Mouse (Mus musculus) left cerebral cortex, postnatal 36 days (tissue): ENCODE measurements around the gene Barhl1. TPM values are rescaled to one million over a fixed set of nuclear protein-coding genes. Genes with fewer than 3 reads are reported as not detected.

Experiments used
- DNase-seq, 2 experiments: peaks; one replicate each; pipeline ENCODE4 v3.0.0; 2021 to 2022; ENCODE audit warnings: low spot score in 2 of 2, mixed read lengths in 1 of 2
- intact Hi-C: fragments of 180-260 bp; cut with DNase I; formaldehyde crosslinking; loops from one replicate; pipeline ENCODE4 v1.15.1; 2025
- total RNA-seq, 2 experiments: library from RNA; stranded (reverse); gene quantifications; 2 replicates each; pipeline ENCODE4 v1.2.3; 2021

The Barhl1 gene
- not detected for total RNA-seq

DNA sequence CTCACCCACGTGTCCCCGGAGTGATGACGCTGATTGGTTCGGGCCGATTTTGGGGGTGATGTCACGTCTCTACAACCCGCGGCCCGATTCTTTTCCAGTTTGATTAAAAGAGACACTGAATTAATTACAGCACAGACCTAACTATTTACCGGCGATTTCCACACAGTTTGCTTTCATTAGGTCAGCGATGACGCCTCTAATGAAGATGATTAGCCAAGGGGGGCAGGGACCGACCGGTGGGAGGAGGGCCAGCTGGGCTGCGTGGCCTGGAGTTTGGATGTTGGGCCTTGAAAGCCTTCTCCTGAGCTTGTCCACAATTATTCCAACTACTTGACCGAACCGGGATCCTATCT, at the start of gene Barhl1:
TSS of gene Barhl1 (minus strand) at position 156 of the 353 bp plus-strand sequence.
- no peak for DNase-seq
- intact Hi-C loops: no loop called here

DNA sequence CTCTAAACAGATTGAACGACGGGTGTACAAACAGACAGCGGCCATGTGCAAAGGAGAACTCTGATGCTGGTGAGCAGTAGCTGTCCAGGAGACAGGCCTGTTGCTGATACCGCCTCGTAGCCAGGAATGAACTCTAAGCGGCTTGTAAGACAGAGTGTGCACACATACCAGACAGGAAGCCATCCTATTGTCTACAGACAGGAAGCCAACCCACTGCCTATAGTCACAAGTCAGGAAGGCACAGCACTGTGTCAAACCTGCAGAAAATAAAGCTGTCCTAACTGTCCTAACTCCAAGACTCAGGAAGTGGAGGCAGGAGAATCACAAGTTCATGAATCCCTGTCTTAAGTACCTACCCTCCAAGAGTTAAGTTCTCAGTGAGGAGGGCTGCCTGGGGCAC, 47.1 kb upstream of the Barhl1 start:
- no peak for DNase-seq
- intact Hi-C loops: no loop called here

- intact Hi-C loops: no loop called here
- DNase-seq: no peak
Observed at GRCm38 (mm10) chr2:28961636-28962035, 45.2 kb upstream of the Barhl1 start.

DNA sequence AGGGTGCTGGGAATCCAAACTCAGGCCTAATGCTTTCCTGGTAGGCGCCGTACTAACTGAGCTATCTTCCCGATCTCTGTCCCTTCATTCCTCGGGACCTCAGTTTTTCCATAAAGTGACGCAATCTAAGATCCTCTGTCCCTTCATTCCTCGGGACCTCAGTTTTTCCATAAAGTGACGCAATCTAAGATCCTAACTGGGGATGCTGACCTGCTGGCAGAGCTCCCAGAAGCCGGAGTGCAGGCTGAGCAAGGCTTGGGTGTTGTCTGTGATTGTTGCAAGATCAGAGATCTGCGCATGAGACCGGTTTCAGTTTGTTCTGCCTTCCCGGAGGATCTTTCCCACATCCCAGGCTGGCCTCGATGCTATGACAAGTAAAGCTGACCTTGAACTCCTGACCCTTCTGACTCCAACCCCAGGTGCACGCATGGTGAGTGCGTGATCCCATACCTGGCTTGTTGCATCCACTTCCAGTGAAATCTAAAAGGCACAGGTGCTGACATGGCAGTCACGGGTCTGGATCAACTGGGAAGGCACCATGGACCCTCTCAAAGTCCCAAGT, 44.6 kb upstream of the Barhl1 start:
- no peak for DNase-seq
- intact Hi-C loops: no loop called here

DNA sequence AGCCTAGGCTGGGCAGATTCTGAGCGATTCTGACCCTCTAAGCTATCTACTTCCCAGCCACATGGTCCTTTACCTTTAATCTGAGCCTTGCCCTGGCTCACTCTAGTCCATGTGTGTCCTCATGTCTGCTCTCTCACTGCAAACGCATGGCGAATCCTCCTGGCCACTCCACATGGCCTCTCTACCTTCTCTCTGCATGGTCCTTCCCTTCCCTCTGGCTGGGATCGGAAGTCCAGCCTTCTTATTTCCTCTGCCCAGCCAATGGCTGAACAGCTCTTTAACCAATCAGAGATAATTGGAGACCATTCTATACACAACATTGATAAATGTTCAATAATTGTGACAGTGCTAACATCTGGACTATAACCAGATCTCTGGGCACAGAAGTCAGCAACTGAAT, 40.4 kb upstream of the Barhl1 start:
- no peak for DNase-seq
- intact Hi-C loops: no loop called here

GRCm38 (mm10) chr2:28954595-28954994, 38.1 kb upstream of the Barhl1 start:
- intact Hi-C loops: no loop called here
- DNase-seq: no peak

DNA sequence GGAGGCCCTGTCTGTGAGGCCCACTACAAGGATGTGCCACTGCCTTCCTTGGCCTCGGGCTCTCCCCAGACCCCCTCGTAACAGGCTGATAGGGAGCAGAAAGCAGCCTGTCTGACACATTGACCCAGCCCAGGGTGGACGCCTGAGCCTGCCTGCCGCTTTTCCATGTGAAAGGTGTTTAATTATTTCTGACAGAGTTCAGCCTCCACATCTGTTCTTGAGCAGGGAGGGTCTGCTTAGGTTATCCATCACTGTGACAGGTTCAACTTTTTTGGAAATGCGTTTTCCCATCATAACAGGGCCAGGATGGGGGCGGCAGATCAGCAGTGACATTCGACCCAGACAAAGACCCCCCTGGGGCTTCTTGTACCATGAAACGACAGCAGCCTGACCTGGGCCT, 36.5 kb upstream of the Barhl1 start:
- intact Hi-C loops: no loop called here
- no peak for DNase-seq

DNA sequence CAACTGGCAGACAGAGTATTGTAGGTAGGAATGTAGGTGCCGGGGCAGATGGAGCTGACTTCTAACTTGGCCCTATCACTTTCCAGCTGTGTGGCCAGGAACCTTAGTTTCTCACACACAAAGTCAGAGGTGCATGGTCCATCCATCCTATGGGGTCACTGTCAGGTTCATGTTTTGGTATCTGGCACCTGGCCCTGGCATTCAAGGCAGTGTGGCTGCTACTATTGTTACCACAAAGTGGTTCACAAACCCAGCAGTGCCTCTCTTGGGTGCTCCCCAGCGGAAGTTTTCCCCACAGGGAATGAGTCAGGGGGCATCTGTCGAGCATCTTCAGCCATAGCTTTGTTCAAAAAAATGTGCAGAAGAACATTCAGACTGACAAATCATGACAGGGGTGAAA, 29.8 kb upstream of the Barhl1 start:
- intact Hi-C loops: no loop called here
- no peak for DNase-seq

GRCm38 (mm10) chr2:28945388-28945787, 28.9 kb upstream of the Barhl1 start:
- DNase-seq: no peak
- intact Hi-C loops: no loop called here

DNA sequence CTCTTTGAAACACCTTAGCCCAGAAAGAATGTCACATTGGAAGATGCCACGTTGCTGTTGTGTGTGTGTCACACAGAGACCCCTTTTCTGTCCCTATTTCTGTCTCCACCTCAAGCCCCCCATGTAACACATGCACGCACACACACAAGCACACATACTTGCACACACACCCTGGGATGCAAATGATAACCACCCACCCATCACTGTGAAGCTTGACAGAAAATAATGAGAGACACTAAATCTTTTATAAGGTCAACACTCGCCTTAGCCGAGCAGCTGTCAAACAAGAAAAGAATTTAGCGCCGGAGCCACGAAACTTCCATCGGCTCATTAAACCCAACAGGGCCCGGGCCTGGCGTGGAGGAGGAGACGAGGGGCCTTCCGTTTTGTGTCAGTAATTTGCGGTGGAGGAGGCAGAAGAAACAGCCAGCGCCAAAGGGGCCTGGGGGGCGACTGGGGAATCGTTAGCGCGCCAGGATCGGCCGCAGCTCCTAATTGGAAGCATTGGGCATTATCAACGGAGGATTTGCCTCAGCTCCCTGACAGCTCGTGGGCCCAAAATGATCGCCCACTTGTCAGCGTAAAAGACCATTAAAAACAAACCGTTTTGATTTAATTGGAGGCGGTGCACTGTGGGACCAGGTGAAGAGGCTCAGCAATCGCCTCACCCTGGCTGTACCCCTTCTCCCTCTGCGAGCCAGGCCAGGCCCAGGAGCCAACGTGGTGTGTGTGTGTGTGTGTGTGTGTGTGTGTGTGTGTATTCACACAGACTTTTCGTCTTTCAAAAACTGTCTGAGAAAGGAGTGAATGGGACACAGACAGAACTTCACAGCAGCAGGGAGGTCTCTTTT, 27.4 kb upstream of the Barhl1 start:
- no peak for DNase-seq
- intact Hi-C loops: no loop called here

DNA sequence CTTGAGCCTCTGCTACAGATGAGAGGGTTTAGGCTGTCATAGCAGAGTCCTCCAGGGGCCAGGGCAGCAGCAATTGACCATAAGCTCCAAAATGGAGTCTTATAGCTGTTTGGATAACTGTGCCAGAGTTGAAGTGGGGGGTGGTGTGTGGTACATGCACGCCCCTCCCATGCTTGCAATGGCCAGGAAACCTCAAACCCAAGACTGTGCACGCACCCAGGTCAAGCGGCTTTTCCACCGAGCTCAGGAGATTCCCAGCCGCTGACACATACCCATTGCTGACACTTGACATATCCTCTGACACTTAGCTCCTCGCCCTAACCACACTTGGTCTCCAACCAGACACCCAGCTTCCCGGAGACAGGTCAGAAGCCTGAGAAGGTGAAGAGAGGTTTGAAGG, 22.5 kb upstream of the Barhl1 start:
- intact Hi-C loops: no loop called here
- no peak for DNase-seq

- DNase-seq: no peak
- intact Hi-C loops: no loop called here
Observed at GRCm38 (mm10) chr2:28930571-28930970, 14.1 kb upstream of the Barhl1 start.

- intact Hi-C loops: loop anchor here (1.0 kb wide), 2 partner anchors 52 to 129 kb away; no protein-coding TSS in a partner anchor
- peak; percentile 64 to 65 for DNase-seq
Observed at GRCm38 (mm10) chr2:28923912-28924311, 7.4 kb upstream of the Barhl1 start.

- no peak for DNase-seq
- intact Hi-C loops: no loop called here
Observed at GRCm38 (mm10) chr2:28919001-28919400, 2.5 kb upstream of the Barhl1 start.

GRCm38 (mm10) chr2:28917518-28918361, 1.3 kb upstream of the Barhl1 start:
- intact Hi-C loops: no loop called here
- DNase-seq: peak in 1 of 2 experiments; percentile 10

GRCm38 (mm10) chr2:28917156-28917517, 669 bp upstream of the Barhl1 start:
- intact Hi-C loops: no loop called here
- no peak for DNase-seq

DNA sequence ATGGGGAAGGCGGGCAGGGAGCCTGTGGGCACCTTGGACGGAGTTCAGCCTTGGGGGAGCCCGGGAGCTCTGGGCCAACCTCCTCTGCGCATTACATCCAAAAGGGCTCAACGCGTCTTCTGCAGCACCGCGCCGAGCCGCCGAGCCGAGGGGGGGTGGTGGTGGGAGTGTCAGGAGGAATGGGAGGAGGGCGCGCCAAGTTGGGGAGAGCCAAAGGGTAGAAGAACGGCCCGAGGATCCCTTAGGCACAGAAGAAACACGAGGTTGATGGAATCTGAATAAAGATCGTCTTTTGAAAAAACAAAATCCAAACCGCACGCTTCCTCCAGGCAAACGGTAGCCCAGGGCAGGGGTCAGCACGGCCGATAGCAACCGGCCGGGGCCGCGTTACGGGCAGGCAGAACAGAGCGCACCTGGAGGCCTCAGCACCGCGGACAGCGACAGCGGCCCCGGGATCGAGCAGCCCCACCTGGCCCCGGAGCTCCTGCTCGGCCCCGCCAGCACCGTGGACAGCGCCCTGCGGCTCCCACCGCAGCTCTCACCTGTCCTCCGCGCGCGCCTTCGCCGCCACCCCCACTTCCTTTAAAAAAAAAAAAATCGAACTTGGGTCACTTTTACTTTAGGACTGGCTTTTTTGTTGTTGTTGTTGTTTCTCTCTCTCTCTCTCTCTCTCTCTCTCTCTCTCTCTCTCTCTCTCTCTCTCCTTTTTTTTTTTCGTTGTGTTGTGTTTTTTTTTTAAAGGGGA, 528 bp downstream of the Barhl1 start:
- intact Hi-C loops: no loop called here
- DNase-seq: no peak

GRCm38 (mm10) chr2:28915104-28915738, 1.2 kb downstream of the Barhl1 start:
- intact Hi-C loops: no loop called here
- DNase-seq: no peak

- DNase-seq: no peak
- intact Hi-C loops: loop anchor here (5.0 kb wide), 1 partner anchor 72 kb away; the partner anchor contains the start of genes Ddx31 and Gtf3c4
Observed at GRCm38 (mm10) chr2:28914121-28914520, 2.3 kb downstream of the Barhl1 start.
